Mouse (Mus musculus) kidney, postnatal 0 days (tissue): Measurements from ENCODE around the gene Lrrc17. TPM values are rescaled to one million over a fixed set of nuclear protein-coding genes. Genes with fewer than 3 reads are reported as not detected.

Experiments used
- ATAC-seq: fragments of 200-750 bp; cut with Nextera tagmentation; replicated peaks from 2 replicates; pipeline ENCODE4 v1.8.0; 2017; ENCODE audit warnings: low read depth, moderate number of reproducible peaks, moderate TSS enrichment, moderate library complexity; ENCODE audit not compliant: low FRiP score
- DNase-seq: peaks from one replicate; pipeline ENCODE4 v3.0.0-alpha.2; 2016; ENCODE audit warnings: low spot score
- H3K27ac ChIP-seq: fragments of 300-500 bp; sonication (generic); 2 replicates; pipeline ENCODE4 v1.5.1; 2014; ENCODE audit warnings: mild to moderate bottlenecking
- H3K27me3 ChIP-seq: fragments of 300-500 bp; sonication (generic); 2 replicates; pipeline ENCODE4 v1.6.1; 2014; ENCODE audit warnings: low read length, mixed read lengths; ENCODE audit not compliant: insufficient read depth
- H3K36me3 ChIP-seq: fragments of 300-500 bp; sonication (generic); 2 replicates; pipeline ENCODE4 v1.6.1; 2014; ENCODE audit warnings: low read length, mixed read lengths; ENCODE audit not compliant: insufficient read depth
- H3K4me1 ChIP-seq: fragments of 300-500 bp; sonication (generic); replicated peaks from 2 replicates; pipeline ENCODE4 v1.6.1; 2014; ENCODE audit warnings: antibody characterized with exemption, low read length, mixed read lengths; ENCODE audit not compliant: insufficient read depth
- H3K4me2 ChIP-seq: fragments of 300-500 bp; sonication (generic); 2 replicates; pipeline ENCODE4 v1.6.1; 2014; ENCODE audit warnings: mild to moderate bottlenecking, low read length, moderate library complexity, mixed read lengths
- H3K4me3 ChIP-seq: fragments of 300-500 bp; sonication (generic); replicated peaks from 2 replicates; pipeline ENCODE4 v1.5.1; 2014; ENCODE audit warnings: low read depth, low read length
- H3K9ac ChIP-seq: fragments of 300-500 bp; sonication (generic); 2 replicates; pipeline ENCODE4 v1.6.1; 2014; ENCODE audit warnings: low read depth, low read length
- H3K9me3 ChIP-seq: fragments of 300-500 bp; sonication (generic); replicated peaks from 2 replicates; pipeline ENCODE4 v1.6.1; 2016; ENCODE audit warnings: low read length, inconsistent platforms, mixed read lengths
- CTCF ChIP-seq: IDR thresholded peaks from 2 replicates; pipeline ENCODE4 v1.5.1; 2016; ENCODE audit warnings: antibody characterized with exemption, low read depth, mild to moderate bottlenecking, moderate library complexity
- WGBS: fragments of 180-500 bp; shearing (Covaris S2); extraction: QIAGEN DNeasy Blood & Tissue Kit; methylation state at CpG from one replicate; pipeline ENCODE4 v1.1.7; 2014; 5-methylcytosine and 5-hydroxymethylcytosine counted together
- polyA plus RNA-seq: library from polyadenylated mRNA; unstranded; fragments of >200 nt; fragmentation: Nextera tagmentation; extraction: Ambion mirVana; gene quantifications from 2 replicates; pipeline ENCODE4 v1.2.1, GENCODE M21; 2015

The Lrrc17 gene
- polyA plus RNA-seq, 1 experiment from 2014 or later = 54.2 TPM

DNA sequence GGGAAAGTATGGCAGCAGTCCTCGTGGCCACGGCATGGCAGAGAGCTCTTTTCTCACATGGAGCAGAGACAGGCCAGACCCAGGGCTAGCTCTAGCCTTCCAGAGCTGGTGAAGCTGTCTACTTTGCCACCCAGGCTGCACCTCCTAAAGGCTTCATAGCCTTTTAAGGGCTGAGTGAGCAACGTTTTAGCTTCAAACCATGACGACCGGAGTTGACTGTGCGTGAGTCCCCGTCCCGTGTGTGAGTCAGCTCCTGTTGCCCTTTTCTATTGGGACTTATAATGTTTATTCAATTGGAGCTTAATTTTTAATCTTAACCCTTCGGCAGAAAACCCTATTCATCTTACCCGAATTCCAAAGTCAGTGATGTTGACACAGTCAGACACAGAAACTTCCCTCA, 43.2 kb upstream of the Lrrc17 start:
- Histone ChIP-seq H3K9ac (no peak overlapping the region), H3K4me3 (no peak overlapping the region), H3K36me3 (no peaks in the 10 kb centered on the region), H3K4me1 (no peaks in the 10 kb centered on the region; the same call in 1 of the 2 replicates), H3K9me3 (no peaks in the 10 kb centered on the region), H3K27ac (no peak overlapping the region), H3K4me2 (no peak overlapping the region), H3K27me3 (no peaks in the 10 kb centered on the region)
- ATAC-seq (no peak), DNase-seq (no peak)
- 55% methylated on average over 10 of the region's 10 CpGs for WGBS
- no peak for TF ChIP-seq CTCF

DNA sequence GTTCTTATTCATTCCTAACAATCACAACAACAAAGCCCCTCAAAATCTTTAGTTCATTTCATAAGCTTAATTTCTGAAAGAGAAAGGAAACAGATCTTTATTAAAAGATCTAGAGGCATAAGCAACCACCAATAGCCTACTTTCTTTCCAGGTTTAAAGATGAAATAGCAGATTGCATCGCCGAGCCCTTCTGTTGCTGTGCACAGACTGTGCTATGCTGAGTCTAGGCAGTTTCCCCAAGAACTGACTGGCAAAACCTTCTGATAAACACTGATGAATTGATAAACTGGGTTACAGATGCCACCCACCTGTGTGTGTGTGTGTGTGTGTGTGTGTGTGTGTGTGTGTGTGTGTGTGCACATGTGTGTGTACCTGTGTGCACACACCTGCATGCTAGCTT, 42.4 kb upstream of the Lrrc17 start:
- no peak overlapping the region for H3K4me2 ChIP-seq
- H3K9me3 ChIP-seq = no peaks in the 10 kb centered on the region
- ATAC-seq (no peak), DNase-seq (no peak)
- no peak overlapping the region for H3K4me3 ChIP-seq
- H3K4me1 ChIP-seq = no peaks in the 10 kb centered on the region; the same call in 1 of the 2 replicates
- no peak for TF ChIP-seq CTCF
- no peak overlapping the region for H3K9ac ChIP-seq
- no peaks in the 10 kb centered on the region for H3K36me3 ChIP-seq
- no peak overlapping the region for H3K27ac ChIP-seq
- no peaks in the 10 kb centered on the region for H3K27me3 ChIP-seq
- WGBS = 80% methylated on average over 2 of the region's 2 CpGs

DNA sequence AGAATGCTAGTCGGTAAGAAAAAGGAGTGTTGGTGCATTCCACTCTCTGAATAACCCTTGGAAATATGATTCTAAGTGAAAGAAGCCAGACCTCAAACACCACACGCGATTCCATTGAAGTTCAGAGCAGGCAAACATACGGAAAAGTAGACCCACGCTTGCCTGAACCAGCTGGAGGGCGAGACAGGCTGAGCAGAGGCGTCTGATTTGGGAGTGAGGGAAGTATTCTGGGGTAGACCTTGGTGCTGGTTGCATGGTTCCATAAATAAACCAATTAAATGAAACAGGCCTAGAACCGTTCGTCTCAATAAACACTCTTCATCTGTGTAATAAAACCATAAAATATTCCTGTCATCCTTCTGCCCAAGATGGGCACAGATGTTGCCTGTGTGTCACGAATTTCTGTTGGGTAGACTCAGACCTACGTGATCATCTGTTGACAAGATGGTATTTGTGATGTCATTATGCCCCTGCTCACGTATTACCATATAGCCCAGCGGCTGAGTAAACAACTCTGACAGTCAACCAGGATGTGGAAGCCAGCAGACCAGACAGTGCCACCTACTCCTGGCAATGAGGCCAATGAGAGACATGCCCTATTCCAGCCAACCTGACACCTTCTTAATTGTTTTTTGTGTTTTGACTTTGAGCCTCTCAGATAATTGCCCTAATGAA, 40.3 kb upstream of the Lrrc17 start:
- no peak overlapping the region for H3K27ac ChIP-seq
- H3K4me1 ChIP-seq = no peaks in the 10 kb centered on the region; the same call in 1 of the 2 replicates
- no peak for DNase-seq
- H3K36me3 ChIP-seq = no peaks in the 10 kb centered on the region
- H3K9ac ChIP-seq = no peak overlapping the region
- H3K4me3 ChIP-seq = no peak overlapping the region
- H3K4me2 ChIP-seq = no peak overlapping the region
- 74% methylated on average over 13 of the region's 13 CpGs for WGBS
- peak; percentile 66 for ATAC-seq
- no peaks in the 10 kb centered on the region for H3K9me3 ChIP-seq
- no peaks in the 10 kb centered on the region for H3K27me3 ChIP-seq
- TF ChIP-seq CTCF = no peak

DNA sequence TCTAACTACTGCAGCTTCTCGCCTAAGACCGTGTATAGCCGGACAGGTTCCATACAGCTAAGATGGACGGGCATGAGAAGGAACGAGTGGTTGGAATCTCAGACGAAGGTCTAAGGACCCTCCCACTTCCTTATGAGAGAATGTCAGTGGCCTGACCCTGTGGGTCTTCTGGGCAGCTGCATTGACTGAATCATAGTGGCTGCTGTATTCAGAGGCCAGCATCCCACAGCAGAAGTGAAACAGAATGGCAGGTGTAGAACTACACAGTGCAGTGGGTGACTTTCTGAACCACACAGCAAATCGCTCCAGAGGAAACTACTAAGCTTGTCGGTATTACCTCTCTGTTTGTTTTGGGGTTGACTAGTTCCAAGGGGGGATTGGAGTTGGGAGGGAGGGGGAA, 38.2 kb upstream of the Lrrc17 start:
- no peak for DNase-seq
- no peak overlapping the region for H3K9ac ChIP-seq
- no peaks in the 10 kb centered on the region; the same call in 1 of the 2 replicates for H3K4me1 ChIP-seq
- no peak overlapping the region for H3K27ac ChIP-seq
- no peaks in the 10 kb centered on the region for H3K36me3 ChIP-seq
- H3K4me3 ChIP-seq = no peak overlapping the region
- H3K9me3 ChIP-seq = no peaks in the 10 kb centered on the region
- H3K4me2 ChIP-seq = no peak overlapping the region
- no peaks in the 10 kb centered on the region for H3K27me3 ChIP-seq
- TF ChIP-seq CTCF = no peak
- WGBS = 80% methylated on average over 8 of the region's 8 CpGs
- ATAC-seq = no peak

- no peaks in the 10 kb centered on the region for H3K4me1 ChIP-seq
- DNase-seq (no peak), ATAC-seq (no peak)
- 63% methylated on average over 1 of the region's 1 CpGs for WGBS
- no peaks in the 10 kb centered on the region for H3K27me3 ChIP-seq
- H3K4me2 ChIP-seq = no peak overlapping the region
- no peak overlapping the region for H3K9ac ChIP-seq
- no peak overlapping the region for H3K4me3 ChIP-seq
- H3K9me3 ChIP-seq = no peaks in the 10 kb centered on the region
- no peak for TF ChIP-seq CTCF
- H3K27ac ChIP-seq = no peak overlapping the region
- H3K36me3 ChIP-seq = no peaks in the 10 kb centered on the region
These were observed 36.5 kb upstream of the Lrrc17 start for GRCm38 (mm10) chr5:21506887-21507286.

- H3K9ac ChIP-seq = no peak overlapping the region
- 42% methylated on average over 4 of the region's 4 CpGs for WGBS
- TF ChIP-seq CTCF = no peak
These were observed 33.6 kb upstream of the Lrrc17 start for GRCm38 (mm10) chr5:21509801-21510200.

DNA sequence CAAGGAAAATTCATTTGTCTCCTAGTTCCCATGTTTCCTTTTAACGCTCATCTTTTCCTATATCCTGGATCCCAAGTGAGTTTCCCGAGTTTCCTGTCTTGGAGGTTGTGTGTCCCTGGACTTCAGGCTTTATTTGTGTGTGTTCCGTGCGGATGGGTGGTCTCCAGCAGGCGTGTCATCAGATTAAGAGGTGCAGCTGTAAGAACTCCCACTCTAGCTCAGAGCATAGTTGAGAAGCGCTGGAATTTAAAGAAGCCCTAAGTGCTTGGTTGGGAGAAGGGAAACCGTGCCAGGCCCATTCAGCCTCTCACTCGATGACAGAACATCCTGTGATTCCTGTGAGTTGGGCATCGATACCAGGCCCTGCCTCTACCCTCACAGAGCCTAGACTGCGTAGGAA, 30.0 kb upstream of the Lrrc17 start:
- 0 out of 2 replicates have a peak overlapping the region, but pooled peaks have one; percentile 40 for H3K27ac ChIP-seq
- H3K4me1 ChIP-seq = no peaks in the 10 kb centered on the region
- 41% methylated on average over 10 of the region's 10 CpGs for WGBS
- H3K27me3 ChIP-seq = no peaks in the 10 kb centered on the region
- no peaks in the 10 kb centered on the region for H3K9me3 ChIP-seq
- no peak overlapping the region for H3K4me3 ChIP-seq
- H3K36me3 ChIP-seq = no peaks in the 10 kb centered on the region
- no peak overlapping the region for H3K9ac ChIP-seq
- ATAC-seq (no peak; the same call in 1 of the 2 replicates), DNase-seq (peak; percentile 77)
- no peak for TF ChIP-seq CTCF
- no peak overlapping the region for H3K4me2 ChIP-seq

More at GRCm38 (mm10) chr5:21509801-21510200, 33.6 kb upstream of the Lrrc17 start:
- Histone ChIP-seq H3K4me2 (no peak overlapping the region), H3K9me3 (no peaks in the 10 kb centered on the region), H3K4me3 (no peak overlapping the region), H3K27me3 (no peaks in the 10 kb centered on the region), H3K4me1 (no peaks in the 10 kb centered on the region), H3K27ac (no peak overlapping the region), H3K36me3 (no peaks in the 10 kb centered on the region)
- DNase-seq (no peak), ATAC-seq (no peak)
